Mouse (Mus musculus) thymus, postnatal 10 days (tissue): Measurements from ENCODE around the gene Cort.
"Not testable (repeated sequence)": the region's sequence is repeated elsewhere in the genome, so short reads cannot be mapped to it uniquely, and the experiment has no call there.

Experiments used
- DNase-seq, 2 experiments: peaks; one replicate each; pipeline ENCODE4 v3.0.0; 2021; ENCODE audit warnings: low spot score in 2 of 2

The Cort gene

DNA sequence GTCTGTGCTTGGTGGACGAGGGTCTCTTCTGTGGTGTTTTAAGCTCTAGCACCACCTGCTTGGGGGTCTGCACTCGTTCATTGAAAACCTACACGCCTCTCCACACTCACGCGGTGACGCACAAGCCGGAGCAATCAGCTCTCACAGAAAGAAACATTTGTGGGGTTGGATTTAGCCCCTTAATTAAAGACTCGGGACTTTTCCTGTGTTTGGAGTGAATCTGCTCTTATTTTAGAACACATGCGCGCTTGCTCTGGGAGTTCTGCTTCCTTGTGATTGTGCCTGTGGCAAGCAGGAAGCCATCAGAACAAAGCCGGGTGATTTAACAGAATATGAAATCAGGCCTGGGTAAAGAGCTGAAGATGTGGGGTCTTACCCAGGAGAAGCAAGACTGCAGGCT, at the start of gene Cort:
TSS of gene Cort (minus strand) at position 101 of the 400 bp plus-strand sequence.
- no peak for DNase-seq

DNA sequence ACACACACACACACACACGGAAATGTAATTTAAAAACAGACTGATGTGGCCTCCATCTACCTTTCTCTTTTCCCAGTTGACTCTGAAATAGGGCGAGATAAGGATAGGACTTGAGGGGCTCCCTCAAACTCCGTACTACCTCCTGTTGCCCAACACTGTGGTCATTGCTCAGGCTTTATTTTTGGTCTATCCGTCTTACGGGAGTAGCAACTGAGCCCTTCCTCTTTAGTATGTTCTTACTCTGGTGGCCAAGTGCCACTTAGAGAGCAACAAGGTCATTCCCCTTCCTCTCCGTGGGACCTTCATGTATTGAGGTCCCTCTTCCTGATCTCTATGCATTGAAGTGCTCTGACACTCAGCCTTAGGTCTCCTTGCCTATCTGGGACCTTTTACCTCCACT, 47.1 kb upstream of the Cort start:
- no peak for DNase-seq

DNA sequence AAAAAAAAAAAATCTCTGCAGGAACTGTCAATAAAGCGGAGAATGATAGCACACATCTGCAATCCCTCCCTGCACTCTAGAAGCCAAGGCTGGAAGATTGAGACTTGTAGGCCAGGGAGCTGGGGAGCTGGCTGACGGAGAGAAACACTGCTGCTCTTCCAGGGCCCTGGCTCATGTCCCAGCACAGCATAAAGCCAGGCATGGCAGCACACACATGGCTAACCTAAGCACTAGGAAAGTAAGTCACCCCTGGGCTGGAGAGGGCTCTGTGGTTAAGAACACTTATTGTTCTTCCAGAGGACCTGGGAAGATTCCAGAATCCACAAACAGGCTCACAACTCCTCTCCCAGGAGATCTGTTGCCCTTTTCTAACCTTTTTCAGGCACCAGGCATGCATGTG, 46.1 kb upstream of the Cort start:
- no peak for DNase-seq

DNA sequence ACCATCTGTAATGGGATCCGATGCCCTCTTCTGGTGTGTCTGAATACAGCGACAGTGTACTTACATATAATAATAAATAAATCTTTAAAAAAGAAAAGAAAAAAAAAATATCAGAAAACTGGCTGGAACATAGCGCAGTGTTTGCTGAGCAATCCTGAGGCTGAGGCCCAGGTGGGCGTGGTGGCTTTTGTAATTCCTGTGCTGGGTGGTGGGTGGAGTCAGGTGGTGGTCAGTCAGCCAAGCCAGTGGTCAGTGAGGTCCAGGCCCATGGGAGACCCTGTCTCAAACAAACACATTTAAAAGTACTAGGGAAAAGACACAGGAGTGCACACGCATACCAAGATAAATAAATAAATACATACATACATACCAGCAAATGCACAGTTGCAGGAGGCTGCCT, 45.5 kb upstream of the Cort start:
- no peak for DNase-seq

DNA sequence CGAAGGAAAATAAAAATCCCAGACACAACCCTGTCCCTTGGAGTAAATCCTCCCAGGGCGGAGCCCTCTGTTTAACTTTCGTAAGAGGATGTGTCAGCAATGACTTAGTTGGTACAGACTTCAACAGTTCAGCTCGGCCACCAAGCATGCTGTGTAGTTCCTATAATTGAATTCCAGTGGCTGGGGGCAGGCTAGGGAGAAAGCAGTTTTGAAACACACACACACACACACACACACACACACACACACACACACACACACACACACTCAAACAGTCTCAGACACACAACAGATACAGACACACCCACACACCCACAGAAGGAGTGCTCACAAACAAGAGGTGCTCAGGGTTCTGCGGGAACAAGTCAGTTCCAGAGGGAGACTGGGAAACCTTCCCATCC, 45.0 kb upstream of the Cort start:
- no peak for DNase-seq

DNA sequence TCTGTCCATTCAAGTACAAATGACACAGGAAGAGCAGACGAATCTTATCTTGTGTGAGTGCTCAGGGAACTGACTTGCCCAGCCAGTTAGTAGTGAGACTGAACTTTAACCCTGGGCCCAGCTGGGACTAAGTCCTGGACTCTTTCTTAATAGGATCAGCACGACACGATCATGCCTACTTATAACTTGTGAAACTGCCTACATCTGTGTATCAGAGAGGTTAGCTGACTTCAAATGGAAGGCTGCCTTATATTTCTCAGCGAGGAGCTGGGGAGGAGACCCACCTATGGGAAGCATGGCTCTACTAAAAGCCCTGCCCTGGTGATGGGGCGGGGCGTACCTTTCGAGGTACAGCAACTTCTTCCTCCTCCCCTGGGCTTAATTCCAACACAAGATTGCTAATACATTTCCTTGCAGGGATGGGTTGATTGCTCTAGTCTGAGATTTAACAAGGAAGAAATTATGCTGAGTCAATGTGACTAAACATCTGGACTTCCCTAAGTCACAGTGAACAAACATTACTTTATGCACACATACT, 43.9 kb upstream of the Cort start:
- no peak for DNase-seq

DNA sequence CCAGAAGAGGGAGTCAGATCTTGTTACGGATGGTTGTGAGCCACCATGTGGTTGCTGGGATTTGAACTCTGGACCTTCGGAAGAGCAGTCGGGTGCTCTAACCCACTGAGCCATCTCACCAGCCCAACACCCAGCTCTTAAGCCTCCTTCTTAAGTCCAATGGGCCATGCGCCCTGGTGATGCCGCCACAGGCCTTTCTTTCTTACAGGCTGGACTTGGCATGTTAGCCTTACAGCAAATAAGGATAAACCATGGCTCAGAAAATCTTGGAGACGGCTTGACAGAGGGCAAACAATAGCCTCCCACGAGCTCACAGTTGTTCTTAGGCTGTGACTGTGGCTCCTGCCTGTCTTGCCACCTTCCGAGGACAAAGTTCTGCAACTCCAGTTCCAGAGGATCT, 43.4 kb upstream of the Cort start:
- DNase-seq: not testable (repeated sequence)

DNA sequence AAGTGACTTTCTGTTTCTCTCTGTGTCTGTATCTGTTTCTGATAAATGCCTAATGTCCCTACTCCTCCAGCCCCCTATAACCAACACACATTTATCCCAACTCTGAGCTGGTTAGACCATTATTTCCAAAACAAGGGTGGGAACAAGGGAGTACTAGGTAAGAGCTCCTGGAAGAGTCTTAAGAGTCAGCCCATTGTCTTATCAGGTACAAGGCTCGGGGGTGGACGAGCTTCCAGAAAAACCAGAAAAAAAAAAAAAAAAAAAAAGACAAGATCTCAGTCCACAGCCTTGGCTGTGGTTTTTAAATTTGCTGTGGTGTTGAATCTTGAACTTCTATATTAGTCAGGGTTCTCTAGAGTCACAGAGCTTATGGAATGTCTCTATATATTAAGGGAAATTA, 41.5 kb upstream of the Cort start:
- DNase-seq: no peak

DNA sequence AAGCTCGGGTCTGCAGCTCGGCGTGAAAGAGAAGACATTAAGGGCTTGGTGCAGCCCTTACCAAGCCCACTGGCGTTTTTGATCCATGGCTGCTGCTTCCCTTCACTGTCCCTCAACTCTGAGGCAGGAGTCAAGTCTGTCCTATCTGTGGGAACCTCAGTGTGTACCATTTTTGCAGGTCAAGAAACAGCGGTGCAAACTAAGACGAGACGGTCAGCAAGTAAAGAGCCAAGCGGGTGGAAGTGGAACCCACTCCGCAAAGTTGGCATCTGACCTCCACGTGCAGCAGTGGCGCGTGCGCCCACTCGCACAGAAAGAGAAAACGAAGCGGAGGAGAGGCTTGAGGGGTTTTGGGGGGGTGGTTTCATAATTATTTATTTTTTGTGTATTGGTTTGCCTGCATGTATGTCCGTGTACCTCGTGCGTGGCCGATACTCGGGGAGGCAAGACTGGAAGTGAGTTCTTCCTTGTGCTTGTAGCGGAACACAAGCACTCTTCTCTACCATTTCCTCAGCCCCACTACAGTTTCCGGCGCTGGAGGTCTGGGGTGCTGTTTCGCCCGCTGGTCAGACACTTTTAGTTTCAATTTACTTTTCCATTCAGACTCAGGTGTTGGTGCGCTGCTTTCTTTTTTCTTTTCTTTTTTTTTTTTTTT, 40.5 kb upstream of the Cort start:
- DNase-seq: peak; percentile 33 to 45

DNA sequence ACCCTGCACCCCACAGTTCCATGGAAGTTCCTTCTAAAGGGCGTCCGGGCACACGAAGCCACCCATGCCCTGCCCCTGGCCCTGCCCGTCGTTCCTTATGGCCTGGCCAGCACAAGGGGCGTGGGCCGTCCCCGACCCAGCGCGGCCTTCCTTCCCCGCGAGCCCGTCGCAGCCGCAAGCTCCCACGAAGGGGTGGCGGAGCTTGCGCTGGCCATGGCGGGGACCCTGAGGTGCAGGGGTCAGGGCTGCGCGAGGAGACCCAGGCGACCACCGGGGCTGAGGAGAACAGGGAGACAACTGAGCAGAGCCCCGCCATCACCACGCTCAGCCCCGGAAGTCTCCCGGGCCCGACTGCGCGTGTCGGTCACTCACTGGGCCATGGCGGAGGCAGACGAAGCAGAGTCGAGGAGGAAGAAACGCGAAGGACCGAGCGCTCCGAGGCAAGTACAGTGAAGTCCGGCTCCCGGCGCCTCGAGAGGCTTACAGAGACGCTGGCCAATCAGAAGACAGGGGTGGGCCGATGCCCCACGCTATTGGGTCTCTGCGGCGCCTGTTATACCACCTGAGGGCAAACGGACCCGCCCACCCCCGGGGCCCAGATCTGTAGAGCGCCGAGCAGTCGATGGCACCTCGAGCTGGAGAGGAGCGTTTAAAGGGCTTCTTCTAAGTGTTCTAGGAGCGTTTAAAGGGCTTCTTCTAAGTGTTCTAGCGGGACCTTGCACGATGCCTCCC, 39.8 kb upstream of the Cort start, which contains the start of gene Pgd:
TSS of gene Pgd (minus strand) at position 557 of the 732 bp plus-strand sequence.
- peak; percentile 94 to 95 for DNase-seq

DNA sequence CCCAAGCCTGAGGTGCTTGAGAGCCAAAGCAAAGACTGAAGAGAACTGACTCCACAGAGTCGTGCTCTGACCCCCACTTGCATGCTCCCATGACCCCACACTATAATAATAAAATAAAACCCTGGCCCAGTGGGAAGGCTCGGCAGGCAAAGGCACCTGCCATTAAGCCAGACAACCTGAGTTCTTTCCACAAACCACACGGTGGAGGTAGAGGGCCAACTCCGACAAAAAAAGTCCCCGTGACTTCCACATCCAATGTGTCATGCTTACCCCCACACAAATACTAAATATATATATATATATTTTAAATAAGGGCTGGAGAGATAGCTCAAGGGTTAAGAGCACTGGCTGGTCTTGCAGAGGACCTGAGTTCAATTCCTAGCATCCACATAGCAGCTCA, 37.6 kb upstream of the Cort start:
- no peak for DNase-seq

DNA sequence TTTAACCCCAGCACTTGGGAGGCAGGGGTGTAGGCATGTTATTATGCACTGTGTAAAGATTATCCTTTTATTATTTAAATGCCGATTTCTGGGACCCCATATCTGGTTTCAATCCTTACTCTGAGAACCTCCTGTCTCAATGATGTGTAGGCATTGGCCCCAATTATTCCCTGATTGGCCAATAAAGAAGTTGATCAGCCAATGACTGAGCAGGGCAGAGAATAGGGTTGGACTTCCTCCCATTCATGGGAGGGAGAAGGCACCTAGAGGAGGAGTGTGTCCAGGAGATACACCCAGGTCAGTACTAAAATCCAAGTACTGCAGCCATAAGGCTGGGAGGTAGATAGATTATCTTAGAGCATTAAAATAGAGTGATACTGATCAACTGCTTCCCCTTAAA, 36.6 kb upstream of the Cort start:
- DNase-seq: no peak

DNA sequence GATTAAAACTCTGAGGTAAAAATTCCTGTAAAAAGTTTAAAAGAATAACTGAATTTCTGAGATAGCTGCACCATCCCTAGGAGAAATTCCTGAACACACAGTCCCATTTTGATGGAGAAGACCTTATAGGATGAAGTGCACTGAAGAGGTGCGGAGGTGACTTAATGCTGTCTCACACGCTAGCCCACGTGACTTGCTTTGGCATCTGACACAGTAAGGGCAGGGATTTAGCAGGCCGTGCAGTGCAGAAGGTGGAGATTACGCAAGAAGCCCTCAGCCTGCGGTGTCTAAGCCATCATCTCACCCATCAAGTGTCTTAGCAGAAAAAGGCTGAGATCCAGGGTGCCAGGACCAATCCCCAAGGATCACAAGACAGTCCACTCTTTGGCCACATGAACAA, 34.6 kb upstream of the Cort start:
- DNase-seq: no peak

DNA sequence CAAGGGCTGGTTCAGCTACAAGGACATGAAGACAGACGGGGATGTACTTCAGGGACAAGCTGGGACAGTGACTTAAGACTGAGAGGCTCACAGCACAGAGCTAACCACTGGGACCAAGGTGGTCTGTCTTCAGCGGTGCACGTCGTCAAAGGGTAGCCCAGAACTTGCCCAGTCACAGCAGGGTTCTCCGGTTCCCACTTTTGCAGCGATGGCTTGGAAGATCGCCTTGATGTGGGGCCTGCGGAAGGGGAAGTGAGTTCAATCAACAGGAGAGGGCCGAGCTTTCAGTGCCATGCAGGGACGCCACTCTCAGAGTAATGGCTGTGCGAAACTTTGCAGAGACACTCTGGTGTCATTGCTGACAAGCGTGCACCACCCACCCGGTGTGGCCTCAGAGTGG, 33.3 kb upstream of the Cort start:
- DNase-seq: no peak

DNA sequence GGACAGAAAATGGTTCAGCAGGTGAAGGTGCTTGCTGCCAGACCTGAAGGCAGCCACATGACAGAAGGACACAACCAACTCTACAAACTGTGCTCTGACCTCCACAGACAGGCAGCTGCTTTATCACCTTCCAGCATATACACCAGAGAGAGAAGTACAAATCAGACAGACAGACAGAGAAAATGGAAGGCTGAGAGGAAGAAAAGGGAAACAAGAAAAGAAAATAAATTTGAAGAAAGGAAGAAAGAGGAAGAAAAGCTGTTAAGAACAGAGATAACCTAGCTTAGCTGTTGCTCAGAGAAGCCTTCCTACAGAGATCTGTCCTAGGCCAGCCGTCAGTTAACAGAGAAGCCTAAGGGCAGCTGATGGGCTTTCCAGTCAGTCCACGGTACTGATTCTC, 32.6 kb upstream of the Cort start:
- no peak for DNase-seq

DNA sequence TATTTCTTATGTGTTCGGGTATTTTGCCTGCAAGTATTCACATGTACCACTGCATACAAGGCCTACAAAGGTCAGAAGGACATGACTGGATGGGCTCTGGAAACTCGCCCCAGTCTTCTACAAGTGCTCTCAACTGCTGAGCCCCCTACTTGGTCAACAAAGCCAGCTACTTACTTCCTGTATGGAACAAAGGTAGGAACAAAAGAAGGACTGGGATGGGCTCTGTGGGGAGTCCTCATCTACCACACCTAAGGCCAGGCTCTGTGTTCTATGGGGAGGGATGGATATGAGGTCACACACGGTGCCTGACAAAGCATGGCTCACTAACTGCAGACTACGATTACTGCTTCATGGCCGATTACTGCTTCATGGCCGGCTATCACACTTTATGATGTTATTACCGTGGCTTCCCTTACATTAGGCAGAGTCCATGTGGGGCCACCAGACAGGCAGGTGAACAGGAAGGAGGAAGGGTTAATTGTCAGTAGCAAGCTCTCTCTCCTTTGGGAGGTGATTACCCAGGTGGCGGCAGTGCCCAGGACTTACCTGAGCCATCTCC, 30.9 kb upstream of the Cort start:
- no peak for DNase-seq

DNA sequence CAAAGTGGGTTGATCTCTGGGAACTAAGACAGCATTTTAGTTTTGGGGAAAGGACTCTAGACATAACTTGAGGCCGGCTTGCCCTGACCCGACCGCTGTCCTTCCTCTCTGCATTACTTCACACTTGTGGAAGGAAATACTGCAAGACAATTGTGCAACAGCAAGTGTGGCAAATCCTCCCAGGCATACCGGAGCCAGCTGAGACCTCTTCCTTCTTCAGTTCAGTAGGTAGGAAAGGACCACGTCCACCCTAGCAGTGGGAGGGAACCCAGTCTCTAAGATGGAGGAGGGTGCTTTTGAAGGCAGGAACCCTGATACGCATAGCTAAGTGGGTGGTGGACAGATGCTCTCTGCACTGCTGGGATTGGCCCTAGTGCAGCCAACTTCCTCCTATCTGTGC, 29.1 kb upstream of the Cort start:
- DNase-seq: no peak

DNA sequence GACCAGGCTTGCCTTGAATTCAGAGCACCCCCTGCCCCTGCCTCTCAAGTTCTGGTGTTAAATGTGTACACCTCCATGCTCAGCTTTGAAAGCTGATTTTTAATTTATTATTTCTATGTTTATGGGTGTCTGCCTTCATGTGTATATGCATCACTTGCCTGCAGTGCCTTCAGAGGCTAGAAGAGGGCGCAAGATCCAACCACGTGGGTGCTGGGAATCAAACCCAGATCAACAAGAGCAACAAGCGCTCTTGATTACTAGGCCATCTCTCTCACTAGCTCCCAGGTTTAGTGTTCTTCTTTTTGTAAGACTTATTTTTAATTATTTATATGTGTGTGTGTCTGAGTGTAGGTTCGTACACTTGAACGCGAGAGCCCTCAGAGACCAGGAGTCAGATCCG, 28.3 kb upstream of the Cort start:
- no peak for DNase-seq

DNA sequence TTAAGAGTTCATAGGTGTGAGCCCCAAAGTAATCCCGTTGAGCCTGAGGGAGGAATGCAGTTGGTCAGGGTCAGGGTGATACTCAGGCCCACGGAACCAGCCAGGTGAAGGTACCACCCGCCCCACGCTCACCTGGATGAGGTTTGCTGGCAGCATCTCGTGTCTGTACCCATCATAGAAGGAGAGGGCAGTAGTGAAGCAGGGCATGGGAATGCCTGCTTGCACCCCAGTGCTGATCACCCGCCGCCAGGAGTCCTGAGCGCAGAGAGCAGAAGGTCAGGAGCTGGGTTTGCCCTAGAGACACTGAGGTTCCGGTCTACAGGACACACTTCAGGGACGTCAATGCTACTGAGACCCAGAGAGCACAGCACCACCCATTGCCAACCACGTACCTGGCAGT, 24.2 kb upstream of the Cort start:
- DNase-seq: no peak

DNA sequence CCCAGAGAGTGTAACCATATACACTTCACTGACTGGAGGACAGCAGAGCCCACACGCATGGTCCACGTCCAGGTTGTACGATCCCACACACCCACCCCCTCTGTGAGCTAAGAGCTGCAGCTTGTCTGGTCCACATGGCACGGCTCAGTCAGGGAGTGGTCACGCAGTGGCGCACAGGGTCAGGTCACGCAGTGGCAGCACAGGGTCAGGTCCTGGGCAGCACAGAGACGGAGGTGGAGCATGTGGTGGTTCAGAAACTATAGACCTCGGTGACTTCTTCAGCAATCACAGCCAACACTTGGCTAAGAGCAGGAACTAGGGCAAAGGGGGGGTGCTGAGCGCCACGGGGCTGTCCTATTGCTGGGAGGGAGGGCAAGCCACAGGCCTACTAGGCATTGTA, 23.7 kb upstream of the Cort start:
- DNase-seq: no peak

DNA sequence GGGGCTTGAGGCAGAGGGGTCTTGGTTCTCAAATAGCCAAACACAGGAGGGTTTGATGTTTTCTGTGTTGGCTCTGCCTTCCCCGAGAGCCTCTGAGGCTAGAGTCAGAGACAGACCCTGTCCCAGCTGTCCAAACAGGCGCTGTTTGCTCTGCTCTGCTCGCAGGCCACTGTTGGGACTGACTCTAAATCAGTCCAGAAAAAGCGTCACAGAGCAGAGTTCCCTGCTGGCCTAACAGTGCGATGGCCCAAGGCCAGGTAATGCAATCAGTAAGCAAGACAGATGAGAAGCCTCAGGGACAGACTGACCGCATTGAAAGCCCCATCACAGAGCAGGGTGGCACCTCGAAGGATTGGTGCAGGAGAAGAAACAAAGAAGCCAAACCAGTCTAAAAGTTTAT, 23.0 kb upstream of the Cort start:
- DNase-seq: no peak

DNA sequence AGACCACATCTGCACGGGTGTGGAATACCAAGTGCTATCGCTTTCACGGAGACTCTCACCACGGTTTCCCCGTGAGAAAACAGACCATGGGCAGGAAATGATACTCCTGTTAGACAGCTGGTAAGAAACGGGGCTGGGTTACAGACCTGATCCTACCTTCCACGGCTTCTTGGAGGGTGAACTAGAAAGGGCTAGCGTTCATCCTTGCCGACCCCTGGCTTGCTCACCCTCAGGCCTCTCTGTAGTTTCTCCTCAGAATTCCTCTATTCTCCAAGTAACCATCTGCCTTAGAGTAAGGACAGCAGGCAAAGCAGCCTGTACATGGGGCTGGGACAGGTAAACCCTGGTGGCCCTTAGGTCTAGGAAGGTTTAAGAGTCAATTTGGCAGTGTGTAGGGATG, 22.6 kb upstream of the Cort start:
- no peak for DNase-seq

DNA sequence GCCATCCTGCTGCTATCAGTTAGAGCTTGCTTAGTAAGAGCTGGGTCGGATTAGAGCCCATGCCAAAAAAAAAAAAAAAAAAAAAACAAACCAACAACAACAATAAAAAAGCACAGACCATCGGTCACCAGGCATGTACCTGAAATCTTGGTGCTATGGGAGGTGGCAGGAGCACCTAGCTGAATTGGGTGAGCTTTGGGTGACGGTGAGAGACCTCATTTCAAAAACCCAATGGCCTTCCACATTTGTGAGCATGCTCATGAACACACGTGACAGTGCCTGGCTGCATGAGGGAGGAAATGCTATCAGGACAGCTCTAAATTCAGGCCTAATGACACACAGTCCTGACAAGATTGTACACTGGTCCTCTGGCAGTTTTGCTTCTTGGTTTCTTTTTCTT, 21.5 kb upstream of the Cort start:
- no peak for DNase-seq
